Mouse (Mus musculus): ENCODE measurements at regions not wholly inside any gene's neighbourhood (a gene's known extent, or its start where the extent isn't known, plus 50 kb on each side); places are given as distances from the start of the nearest gene placed in this dataset.

- DNase-seq (ENCODE audit: low spot score in 2 of 2) = no peak
Measured at GRCm38 (mm10) chr15:56139451-56139850, 1338.0 kb downstream of the Slc22a22 start.

GRCm38 (mm10) chr15:56136420-56136970 is 1340.9 kb downstream of the Slc22a22 start:
- no peak for DNase-seq (ENCODE audit: low spot score in 2 of 2)

- DNase-seq (ENCODE audit: low spot score in 2 of 2) = no peak
Measured at GRCm38 (mm10) chr15:56128029-56128428, 1349.4 kb downstream of the Slc22a22 start.

GRCm38 (mm10) chr15:56119287-56120065 is 1357.9 kb downstream of the Slc22a22 start:
- no peak for DNase-seq (ENCODE audit: low spot score in 2 of 2)

GRCm38 (mm10) chr15:56108313-56108712 is 1369.1 kb downstream of the Slc22a22 start:
- no peak for DNase-seq (ENCODE audit: low spot score in 2 of 2)

GRCm38 (mm10) chr15:56107719-56108118 is 1369.7 kb downstream of the Slc22a22 start:
- DNase-seq (ENCODE audit: low spot score in 2 of 2) = no peak

- no peak for DNase-seq (ENCODE audit: low spot score in 2 of 2)
Measured at GRCm38 (mm10) chr15:56100133-56100735, 1377.2 kb downstream of the Slc22a22 start.

- DNase-seq (ENCODE audit: low spot score in 2 of 2) = peak in 1 of 2 experiments; percentile 28
Measured at GRCm38 (mm10) chr15:56077838-56078567, 1399.4 kb downstream of the Slc22a22 start.

GRCm38 (mm10) chr15:56077081-56077480 is 1400.3 kb downstream of the Slc22a22 start:
- no peak for DNase-seq (ENCODE audit: low spot score in 2 of 2)

- DNase-seq (ENCODE audit: low spot score in 2 of 2) = no peak
Measured at GRCm38 (mm10) chr15:56076680-56077079, 1400.7 kb downstream of the Slc22a22 start.

- DNase-seq (ENCODE audit: low spot score in 2 of 2) = no peak
Measured at GRCm38 (mm10) chr15:56069511-56069910, 1407.9 kb downstream of the Slc22a22 start.

- no peak for DNase-seq (ENCODE audit: low spot score in 2 of 2)
Measured at GRCm38 (mm10) chr15:56067214-56067613, 1410.2 kb downstream of the Slc22a22 start.

- no peak for DNase-seq (ENCODE audit: low spot score in 2 of 2)
Measured at GRCm38 (mm10) chr15:56066540-56066939, 1410.9 kb downstream of the Slc22a22 start.

GRCm38 (mm10) chr15:56065872-56066534 is 1411.4 kb downstream of the Slc22a22 start:
- no peak for DNase-seq (ENCODE audit: low spot score in 2 of 2)

- DNase-seq (ENCODE audit: low spot score in 2 of 2) = no peak
Measured at GRCm38 (mm10) chr15:56062576-56062975, 1414.8 kb downstream of the Slc22a22 start.

- DNase-seq (ENCODE audit: low spot score in 2 of 2) = no peak
Measured at GRCm38 (mm10) chr15:56061326-56061725, 1416.1 kb downstream of the Slc22a22 start.

GRCm38 (mm10) chr15:56050716-56051115 is 1426.7 kb downstream of the Slc22a22 start:
- DNase-seq (ENCODE audit: low spot score in 2 of 2) = no peak

GRCm38 (mm10) chr15:56047832-56048231 is 1429.6 kb downstream of the Slc22a22 start:
- no peak for DNase-seq (ENCODE audit: low spot score in 2 of 2)

- peak; percentile 47 to 75 for DNase-seq (ENCODE audit: low spot score in 2 of 2)
Measured at GRCm38 (mm10) chr15:56046679-56047532, 1430.5 kb downstream of the Slc22a22 start.

GRCm38 (mm10) chr15:56045510-56046245 is 1431.7 kb downstream of the Slc22a22 start:
- no peak for DNase-seq (ENCODE audit: low spot score in 2 of 2)
